ENCODE assay signal across 26 mouse cellular contexts in the genomic region with DNA sequence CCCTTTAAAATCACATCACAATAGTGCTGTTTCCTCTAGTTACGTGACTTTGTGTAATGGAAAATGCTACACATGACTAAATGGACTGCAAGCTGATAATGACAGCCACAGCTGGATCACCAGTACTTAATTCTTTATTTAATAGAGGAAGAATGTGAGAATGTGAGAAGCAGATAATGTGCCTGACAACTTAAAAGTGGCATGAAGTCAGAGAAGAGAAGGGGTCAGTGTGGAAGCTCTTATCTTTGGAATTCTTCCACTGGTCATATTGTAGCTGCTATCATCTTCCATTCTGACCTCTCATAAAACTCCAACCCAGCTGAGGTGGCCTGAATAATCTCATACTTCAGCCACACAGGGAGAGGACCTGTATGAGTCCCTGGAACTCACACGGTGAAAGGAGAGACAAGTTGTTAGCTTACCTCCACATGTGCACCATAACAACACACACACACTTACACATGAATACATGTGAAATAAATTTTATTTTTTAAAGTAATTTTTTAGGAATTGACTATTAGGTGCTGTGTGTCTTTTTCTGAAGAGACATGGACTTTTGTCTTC. TPM values are rescaled to one million over a fixed set of nuclear protein-coding genes. Genes with fewer than 3 reads are reported as not detected.
DNase-seq lines count a peak whose midpoint lies in the region; ATAC-seq and TF ChIP-seq lines count a peak whose summit lies in the region.
"Had no signal": no experiment of that assay in that cellular context is flagged by ENCODE, and none has a peak within 500 bp of the region (broad histone marks: within the 10 kb centered on the region; RNA-seq: fewer than 3 reads in every experiment).

No protein-coding gene starts in this region.

- no peak for TF ChIP-seq CTCF in heart, postnatal 0 days (IDR thresholded peaks at IDR 0.05; ENCODE audit: low read depth)
- no peak for TF ChIP-seq CTCF in lung, postnatal 0 days (IDR thresholded peaks at IDR 0.05)

- H3K9ac ChIP-seq in heart, embryonic 11.5 days (ENCODE audit: low read depth, low read length), result no peak overlapping the region
- H3K9ac ChIP-seq in heart, embryonic 14.5 days (ENCODE audit: low read length), result no peak overlapping the region
- H3K9ac ChIP-seq in heart, postnatal 0 days (replicated peaks; ENCODE audit: low read depth, low read length), result no peak overlapping the region
- H3K9ac ChIP-seq in lung, postnatal 0 days (replicated peaks; ENCODE audit: low read depth), result no peak overlapping the region
- H3K9ac ChIP-seq: forebrain, embryonic 13.5 days; hindbrain, embryonic 12.5 days; hindbrain, embryonic 15.5 days had no signal

- H3K36me3 ChIP-seq in heart, embryonic 11.5 days (ENCODE audit: control insufficient read depth, insufficient read depth, low read length), result no peaks in the 10 kb centered on the region
- H3K36me3 ChIP-seq in heart, embryonic 14.5 days (ENCODE audit: control insufficient read depth, insufficient read depth, low read length), result no peaks in the 10 kb centered on the region
- H3K36me3 ChIP-seq in heart, postnatal 0 days (replicated peaks; ENCODE audit: control insufficient read depth, insufficient read depth, low read length), result no peaks in the 10 kb centered on the region
- no peaks in the 10 kb centered on the region for H3K36me3 ChIP-seq in lung, postnatal 0 days (ENCODE audit: insufficient read depth, low read length)
- H3K36me3 ChIP-seq: forebrain, embryonic 10.5 days; G1E; hindbrain, embryonic 12.5 days; hindbrain, embryonic 15.5 days had no signal

- ATAC-seq in heart, embryonic 11.5 days (replicated peaks; ENCODE audit: insufficient number of reproducible peaks, low FRiP score, low TSS enrichment), result 0 out of 2 replicates have a peak, but pooled peaks have one; percentile 2
- ATAC-seq in heart, embryonic 14.5 days (ENCODE audit: insufficient number of reproducible peaks, insufficient read depth, low FRiP score, low read depth), result 0 out of 2 replicates have a peak, but pooled peaks have one; percentile 35
- ATAC-seq in heart, postnatal 0 days (ENCODE audit: insufficient read depth, low read depth), result peak; percentile 74
- ATAC-seq in lung, postnatal 0 days, result no peak
- ATAC-seq: forebrain, embryonic 13.5 days; forebrain, embryonic 16.5 days; Patski had no signal

- TF ChIP-seq EP300 in heart, postnatal 0 days (IDR thresholded peaks at IDR 0.05; ENCODE audit: low read depth), result peak; percentile 76
- no peak for TF ChIP-seq EP300 in lung, postnatal 0 days (IDR thresholded peaks at IDR 0.05)

- peaks cover 8% of the 10 kb centered on the region for H3K4me1 ChIP-seq in heart, embryonic 11.5 days (ENCODE audit: control insufficient read depth, insufficient read depth, low read length)
- peaks cover 2 to 13% of the 10 kb centered on the region in 2 experiments for H3K4me1 ChIP-seq in heart, embryonic 14.5 days (ENCODE audit: control insufficient read depth in 2 of 2, insufficient read depth in 2 of 2, low read length in 2 of 2)
- peaks cover 10% of the 10 kb centered on the region; the same call in 1 of the 2 replicates for H3K4me1 ChIP-seq in heart, postnatal 0 days (ENCODE audit: control insufficient read depth, insufficient read depth)
- H3K4me1 ChIP-seq in lung, postnatal 0 days (ENCODE audit: insufficient read depth, low read depth, low read length), result no peaks in the 10 kb centered on the region
- H3K4me1 ChIP-seq: forebrain, embryonic 13.5 days had no signal

- DNase-seq in heart, adult 18-20 months, result no peak
- DNase-seq in heart, adult 8-10 months (ENCODE audit: low spot score), result no peak
- DNase-seq in heart, postnatal 0 days (ENCODE audit: low spot score), result peak; percentile 81
- no peak for DNase-seq in heart, postnatal 4 days
- DNase-seq in lung, postnatal 0 days (ENCODE audit: low spot score), result peak; percentile 17
- DNase-seq in lung, postnatal 25 days (ENCODE audit: low spot score), result no peak
- DNase-seq: adrenal gland, postnatal 10 days; adrenal gland, postnatal 36 days; B cell, adult 2 months; cerebellum, adult 18-20 months; cerebellum, adult 9-10 months; cerebellum, postnatal 14 days; gastrocnemius, postnatal 10 days; gastrocnemius, postnatal 36 days; kidney, adult 2 months had no signal

- H3K4me3 ChIP-seq in heart, embryonic 11.5 days (ENCODE audit: low read depth, low read length), result no peak overlapping the region
- H3K4me3 ChIP-seq in heart, embryonic 14.5 days (ENCODE audit: control insufficient read depth in 1 of 2, insufficient read depth in 1 of 2, low read depth in 1 of 2, low read length in 2 of 2), result no peak overlapping the region
- no peak overlapping the region for H3K4me3 ChIP-seq in heart, postnatal 0 days (ENCODE audit: low read depth, low read length)
- no peak overlapping the region for H3K4me3 ChIP-seq in lung, postnatal 0 days (ENCODE audit: low read depth, low read length)
- H3K4me3 ChIP-seq: forebrain, embryonic 10.5 days; forebrain, embryonic 13.5 days; hindbrain, embryonic 12.5 days; hindbrain, embryonic 15.5 days had no signal

- no peaks in the 10 kb centered on the region for H3K9me3 ChIP-seq in heart, embryonic 11.5 days (replicated peaks; ENCODE audit: control insufficient read depth, low read length)
- H3K9me3 ChIP-seq in heart, embryonic 14.5 days (ENCODE audit: control insufficient read depth, low read length), result no peaks in the 10 kb centered on the region
- no peaks in the 10 kb centered on the region for H3K9me3 ChIP-seq in heart, postnatal 0 days (replicated peaks; ENCODE audit: control insufficient read depth, low read length)
- H3K9me3 ChIP-seq in lung, postnatal 0 days (ENCODE audit: low read length), result no peaks in the 10 kb centered on the region
- H3K9me3 ChIP-seq: forebrain, embryonic 10.5 days; forebrain, embryonic 13.5 days; G1E; hindbrain, embryonic 12.5 days; hindbrain, embryonic 15.5 days had no signal

- H3K4me2 ChIP-seq in heart, embryonic 11.5 days, result no peak overlapping the region
- no peak overlapping the region for H3K4me2 ChIP-seq in heart, embryonic 14.5 days (ENCODE audit: low read length)
- H3K4me2 ChIP-seq in heart, postnatal 0 days (ENCODE audit: low read depth, low read length), result no peak overlapping the region
- H3K4me2 ChIP-seq in lung, postnatal 0 days (replicated peaks; ENCODE audit: low read depth, low read length), result no peak overlapping the region
- H3K4me2 ChIP-seq: forebrain, embryonic 13.5 days; hindbrain, embryonic 12.5 days; hindbrain, embryonic 15.5 days had no signal

- no peaks in the 10 kb centered on the region for H3K27me3 ChIP-seq in heart, embryonic 11.5 days (ENCODE audit: control insufficient read depth, insufficient read depth, low read length)
- H3K27me3 ChIP-seq in heart, embryonic 14.5 days (ENCODE audit: control insufficient read depth, insufficient read depth, low read length), result no peaks in the 10 kb centered on the region
- H3K27me3 ChIP-seq in heart, postnatal 0 days (ENCODE audit: control insufficient read depth, insufficient read depth, low read length), result no peaks in the 10 kb centered on the region
- no peaks in the 10 kb centered on the region for H3K27me3 ChIP-seq in lung, postnatal 0 days (replicated peaks; ENCODE audit: insufficient read depth, low read length)
- H3K27me3 ChIP-seq: CH12.LX; forebrain, embryonic 13.5 days; hindbrain, embryonic 12.5 days; hindbrain, embryonic 15.5 days; Patski had no signal

- H3K27ac ChIP-seq in heart, embryonic 11.5 days (ENCODE audit: low read depth, low read length), result no peak overlapping the region
- H3K27ac ChIP-seq in heart, embryonic 14.5 days (replicated peaks in 1 of 2; ENCODE audit: control insufficient read depth in 1 of 2, insufficient read depth in 1 of 2, low read depth in 2 of 2, low read length in 2 of 2), result peak overlapping the region; percentile 73 to 75; a peak in 3 of 4 replicates
- peak overlapping the region; percentile 61 for H3K27ac ChIP-seq in heart, postnatal 0 days (ENCODE audit: low read depth)
- H3K27ac ChIP-seq in lung, postnatal 0 days (ENCODE audit: low read length), result no peak overlapping the region
- H3K27ac ChIP-seq: forebrain, embryonic 10.5 days; forebrain, embryonic 13.5 days; hindbrain, embryonic 12.5 days; hindbrain, embryonic 15.5 days had no signal

- 32% methylated on average over 2 of the region's 2 CpGs for WGBS in heart, embryonic 11.5 days (ENCODE audit: insufficient replicate concordance)
- WGBS in heart, embryonic 14.5 days, result 8% methylated on average over 2 of the region's 2 CpGs
- 4% methylated on average over 2 of the region's 2 CpGs for WGBS in heart, postnatal 0 days
- WGBS in lung, postnatal 0 days, result 52% methylated on average over 2 of the region's 2 CpGs

RNA-seq across cellular contexts. Expression of a gene that starts 7.9 kb away (rescaled TPM):
- 0.33 TPM in 1 of 2 replicates, not detected in the other for polyA plus RNA-seq in heart, embryonic 11.5 days (2014; fragmentation: Nextera tagmentation; extraction: Ambion mirVana)
- 10 to 100 TPM; 34.6 to 46.0 TPM for total RNA-seq in heart, adult 18-20 months (2021)
- 1.7 and 1.8 TPM in 2 replicates for polyA plus RNA-seq in heart, embryonic 14.5 days (2014; fragmentation: Nextera tagmentation; extraction: Ambion mirVana)
- total RNA-seq in heart, adult 8-10 months (2022), result 10 to 100 TPM; 29.5 to 59.0 (median 36.5) TPM
- 17.8 and 19.0 TPM in 2 replicates for total RNA-seq in heart, postnatal 0 days (2014; rRNA removed; ENCODE audit: low replicate concordance)
- polyA plus RNA-seq in heart, postnatal 0 days (2015; fragmentation: Nextera tagmentation; extraction: Ambion mirVana), result 6.5 and 7.0 TPM in 2 replicates
- 10 to 100 TPM in 1 of 2 experiments, 1 to 10 TPM in 1; 9.6 to 10.4 TPM for total RNA-seq in heart, postnatal 4 days (2021)
- polyA plus RNA-seq in lung, postnatal 0 days (2015; fragmentation: Nextera tagmentation; extraction: Ambion mirVana), result 76.1 and 76.4 TPM in 2 replicates
- total RNA-seq: hematopoietic stem cell, adult 5-6 weeks had no signal
- polyA plus RNA-seq: G1E had no signal

Comparison
In these comparisons a context has a peak if more than half of its experiments do, and no peak if none do; other contexts are left out.
1. H3K27ac ChIP-seq: peak in heart, embryonic 14.5 days (2 of 2) and heart, postnatal 0 days (single experiment); none in heart, embryonic 11.5 days (single experiment) and lung, postnatal 0 days (single experiment).
2. DNase-seq: peak in heart, postnatal 0 days (single experiment) and lung, postnatal 0 days (single experiment); none in heart, adult 18-20 months (0 of 2), heart, adult 8-10 months (single experiment), heart, postnatal 4 days (single experiment) and lung, postnatal 25 days (single experiment).